Mouse (Mus musculus): ENCODE results near the gene Cfap300. TPM values are rescaled to one million over a fixed set of nuclear protein-coding genes. Genes with fewer than 3 reads are reported as not detected.
A peak's percentile ranks its signal among the peaks of the same experiment; 100 is the strongest.

The Cfap300 gene
- polyA plus RNA-seq, 1 experiment = 12.8 TPM

DNA sequence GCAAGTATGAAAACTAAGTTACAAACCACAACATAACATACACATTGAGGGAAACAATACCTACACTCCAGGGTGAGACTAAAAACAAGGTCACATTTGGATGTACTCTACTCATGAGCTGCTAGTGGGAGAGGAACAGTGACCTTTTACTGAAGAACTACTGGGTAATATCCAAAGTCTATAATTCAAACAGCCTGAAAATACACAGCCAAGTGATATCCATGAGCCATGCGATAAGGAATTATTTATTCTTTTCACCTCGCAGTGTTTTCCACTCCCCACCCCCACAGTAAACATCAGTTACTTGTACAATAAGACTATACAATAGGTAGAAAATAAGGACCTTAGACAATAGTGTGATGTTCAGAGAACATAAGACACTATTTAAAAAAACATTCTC is 62.5 kb downstream of the Cfap300 start:
- H3K36me3 ChIP-seq (ENCODE audit: control insufficient read depth, insufficient read depth, low read length, poor library complexity, severe bottlenecking) = peaks cover 24% of the 10 kb centered on the region

DNA sequence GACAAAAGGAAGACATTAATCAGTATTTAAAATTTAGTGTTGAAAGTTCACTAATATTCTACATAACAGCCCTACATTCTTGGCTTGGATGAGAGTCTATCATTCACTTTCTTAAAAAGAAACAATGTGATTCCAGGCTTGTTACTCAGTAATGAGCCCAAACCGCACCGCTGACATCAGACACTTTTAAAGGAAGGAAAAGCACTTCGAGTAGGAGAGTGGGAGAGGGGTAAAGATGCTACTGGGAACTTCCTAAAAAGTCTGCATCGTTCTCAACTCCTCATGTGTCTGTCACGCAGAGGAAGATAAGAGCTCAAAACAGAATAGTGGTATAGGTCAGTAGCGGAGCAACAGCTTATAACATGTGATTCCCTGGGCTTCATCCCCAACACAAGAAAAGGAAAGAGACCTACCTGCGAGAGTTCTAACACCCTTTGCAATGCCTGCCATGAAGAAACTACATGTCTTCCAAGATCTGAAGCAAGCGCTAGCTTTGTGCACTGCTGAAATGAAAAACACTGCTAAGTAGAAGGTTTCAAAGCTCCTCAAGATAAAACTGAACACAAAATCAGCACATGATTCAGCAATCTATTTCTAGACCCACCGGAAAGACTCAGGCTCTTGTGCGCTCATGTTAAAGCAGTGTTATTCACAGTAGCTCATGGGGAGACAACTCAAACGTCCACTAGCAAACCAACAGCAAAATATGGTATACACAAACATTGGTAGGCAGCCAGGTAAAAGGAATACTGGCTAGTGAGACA is 63.3 kb downstream of the Cfap300 start:
- no peak for TF ChIP-seq CTCF (IDR thresholded peaks at IDR 0.05; ENCODE audit: low read depth, low read length)
- TF ChIP-seq EP300 (IDR thresholded peaks at IDR 0.05; ENCODE audit: insufficient read depth, low read depth, low read length) = no peak
- no peak for TF ChIP-seq POLR2A (IDR thresholded peaks at IDR 0.05; ENCODE audit: insufficient read depth, low read length)
- no peak overlapping the region for H3K4me3 ChIP-seq (ENCODE audit: low read depth, low read length)
- no peaks in the 10 kb centered on the region for H3K27me3 ChIP-seq (ENCODE audit: control insufficient read depth, insufficient read depth, low read length, poor library complexity, severe bottlenecking)
- H3K36me3 ChIP-seq (ENCODE audit: control insufficient read depth, insufficient read depth, low read length, poor library complexity, severe bottlenecking) = peaks cover 26% of the 10 kb centered on the region
- H3K4me1 ChIP-seq (ENCODE audit: control insufficient read depth, insufficient read depth, low read length) = peaks cover 5% of the 10 kb centered on the region
- peak overlapping the region; percentile 41; the same call in 1 of the 2 replicates for H3K27ac ChIP-seq (ENCODE audit: insufficient read depth, low read length)
- no peak overlapping the region for H3K9ac ChIP-seq (ENCODE audit: low read depth, poor library complexity, severe bottlenecking)
- no peaks in the 10 kb centered on the region for H3K9me3 ChIP-seq (replicated peaks; ENCODE audit: control insufficient read depth, insufficient read depth, low read length, poor library complexity, severe bottlenecking)

More for the DNA sequence above, 62.5 kb downstream of the Cfap300 start:
- Histone ChIP-seq H3K4me3 (ENCODE audit: low read depth, low read length) (no peak overlapping the region), H3K9ac (ENCODE audit: low read depth, poor library complexity, severe bottlenecking) (no peak overlapping the region), H3K4me1 (ENCODE audit: control insufficient read depth, insufficient read depth, low read length) (peaks cover 5% of the 10 kb centered on the region), H3K27me3 (ENCODE audit: control insufficient read depth, insufficient read depth, low read length, poor library complexity, severe bottlenecking) (no peaks in the 10 kb centered on the region), H3K27ac (ENCODE audit: insufficient read depth, low read length) (0 out of 2 replicates have a peak overlapping the region, but pooled peaks have one; percentile 41), H3K9me3 (replicated peaks; ENCODE audit: control insufficient read depth, insufficient read depth, low read length, poor library complexity, severe bottlenecking) (no peaks in the 10 kb centered on the region)
- TF ChIP-seq POLR2A (IDR thresholded peaks at IDR 0.05; ENCODE audit: insufficient read depth, low read length) = no peak
- TF ChIP-seq CTCF (IDR thresholded peaks at IDR 0.05; ENCODE audit: low read depth, low read length) = no peak
- TF ChIP-seq EP300 (IDR thresholded peaks at IDR 0.05; ENCODE audit: insufficient read depth, low read depth, low read length) = no peak

DNA sequence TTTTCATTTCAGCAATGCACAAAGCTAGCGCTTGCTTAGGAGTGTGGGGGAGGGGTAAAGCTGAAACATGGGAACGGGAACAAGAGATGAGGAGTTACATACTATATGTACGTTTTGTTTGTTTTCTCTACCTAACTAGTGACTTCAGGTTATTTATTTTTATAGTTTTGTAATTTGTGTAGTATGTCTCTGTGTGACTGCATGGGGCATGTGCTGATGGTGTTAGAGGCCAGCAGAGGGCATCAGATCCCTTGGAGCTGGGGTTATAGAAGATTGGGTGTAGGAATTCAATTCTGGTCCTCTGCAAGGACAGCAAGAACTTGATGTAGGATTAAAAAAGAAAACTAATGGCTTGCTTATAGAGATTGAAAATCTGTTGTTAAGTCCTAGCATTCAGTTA is 64.1 kb downstream of the Cfap300 start:
- TF ChIP-seq CTCF (IDR thresholded peaks at IDR 0.05; ENCODE audit: low read depth, low read length) = peak; percentile 59
- TF ChIP-seq POLR2A (IDR thresholded peaks at IDR 0.05; ENCODE audit: insufficient read depth, low read length) = no peak
- no peak for TF ChIP-seq EP300 (IDR thresholded peaks at IDR 0.05; ENCODE audit: insufficient read depth, low read depth, low read length)
- Histone ChIP-seq H3K27me3 (ENCODE audit: control insufficient read depth, insufficient read depth, low read length, poor library complexity, severe bottlenecking) (no peaks in the 10 kb centered on the region), H3K36me3 (ENCODE audit: control insufficient read depth, insufficient read depth, low read length, poor library complexity, severe bottlenecking) (peaks cover 27% of the 10 kb centered on the region), H3K9ac (ENCODE audit: low read depth, poor library complexity, severe bottlenecking) (no peak overlapping the region), H3K4me3 (ENCODE audit: low read depth, low read length) (no peak overlapping the region), H3K9me3 (replicated peaks; ENCODE audit: control insufficient read depth, insufficient read depth, low read length, poor library complexity, severe bottlenecking) (no peaks in the 10 kb centered on the region), H3K4me1 (ENCODE audit: control insufficient read depth, insufficient read depth, low read length) (peaks cover 6% of the 10 kb centered on the region), H3K27ac (ENCODE audit: insufficient read depth, low read length) (peak overlapping the region; percentile 42; the same call in 1 of the 2 replicates)

DNA sequence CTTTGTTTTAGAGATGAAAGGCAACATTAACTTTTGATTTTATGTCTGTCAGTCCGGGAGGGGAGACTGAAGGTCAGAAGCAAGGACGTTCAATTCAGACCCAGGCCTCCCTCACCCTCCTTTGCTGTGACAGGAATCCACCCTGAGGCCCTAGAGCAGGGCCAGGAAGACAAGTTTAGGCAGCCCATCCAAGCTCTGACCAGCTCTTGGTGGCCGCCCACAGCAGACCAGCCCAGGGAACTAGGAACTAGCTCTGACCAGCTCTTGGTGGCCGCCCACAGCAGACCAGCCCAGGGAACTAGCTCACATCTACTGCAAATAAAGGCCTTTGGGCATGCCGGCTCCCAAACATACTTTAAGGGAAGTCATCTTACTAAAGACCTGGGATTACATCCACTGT is 65.0 kb downstream of the Cfap300 start:
- Histone ChIP-seq H3K4me3 (ENCODE audit: low read depth, low read length) (no peak overlapping the region), H3K4me1 (ENCODE audit: control insufficient read depth, insufficient read depth, low read length) (peaks cover 3% of the 10 kb centered on the region), H3K36me3 (ENCODE audit: control insufficient read depth, insufficient read depth, low read length, poor library complexity, severe bottlenecking) (peaks cover 28% of the 10 kb centered on the region), H3K9ac (ENCODE audit: low read depth, poor library complexity, severe bottlenecking) (no peak overlapping the region), H3K27me3 (ENCODE audit: control insufficient read depth, insufficient read depth, low read length, poor library complexity, severe bottlenecking) (no peaks in the 10 kb centered on the region), H3K27ac (ENCODE audit: insufficient read depth, low read length) (no peak overlapping the region), H3K9me3 (replicated peaks; ENCODE audit: control insufficient read depth, insufficient read depth, low read length, poor library complexity, severe bottlenecking) (no peaks in the 10 kb centered on the region)
- TF ChIP-seq CTCF (IDR thresholded peaks at IDR 0.05; ENCODE audit: low read depth, low read length) (no peak), EP300 (IDR thresholded peaks at IDR 0.05; ENCODE audit: insufficient read depth, low read depth, low read length) (peak; percentile 81)

DNA sequence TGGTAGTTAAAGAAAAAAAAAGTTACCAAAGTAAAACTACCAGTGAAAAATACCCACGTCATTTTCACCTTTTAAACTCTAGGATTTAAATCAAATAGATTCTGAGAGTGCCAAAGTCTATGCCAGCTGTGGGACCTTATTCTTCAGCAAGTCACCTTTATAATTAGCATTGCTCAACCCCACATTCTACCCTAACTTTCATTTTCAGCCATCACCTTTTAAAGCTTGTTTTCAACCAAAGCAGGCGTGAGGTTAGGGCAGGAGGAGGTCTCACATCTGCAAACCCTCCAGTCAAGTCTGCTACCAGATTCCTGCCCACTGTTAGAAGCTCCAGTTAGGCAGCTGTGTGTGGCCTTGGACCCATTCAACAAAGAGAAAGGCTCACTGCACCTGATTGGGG is 70.6 kb downstream of the Cfap300 start:
- Histone ChIP-seq H3K9me3 (replicated peaks; ENCODE audit: control insufficient read depth, insufficient read depth, low read length, poor library complexity, severe bottlenecking) (no peaks in the 10 kb centered on the region), H3K36me3 (ENCODE audit: control insufficient read depth, insufficient read depth, low read length, poor library complexity, severe bottlenecking) (peaks cover 26% of the 10 kb centered on the region), H3K27ac (ENCODE audit: insufficient read depth, low read length) (peak overlapping the region; percentile 54), H3K4me1 (ENCODE audit: control insufficient read depth, insufficient read depth, low read length) (peaks cover 2% of the 10 kb centered on the region), H3K9ac (ENCODE audit: low read depth, poor library complexity, severe bottlenecking) (no peak overlapping the region), H3K4me3 (ENCODE audit: low read depth, low read length) (no peak overlapping the region), H3K27me3 (ENCODE audit: control insufficient read depth, insufficient read depth, low read length, poor library complexity, severe bottlenecking) (no peaks in the 10 kb centered on the region)
- no peak for TF ChIP-seq EP300 (IDR thresholded peaks at IDR 0.05; ENCODE audit: insufficient read depth, low read depth, low read length)
- TF ChIP-seq POLR2A (IDR thresholded peaks at IDR 0.05; ENCODE audit: insufficient read depth, low read length) = no peak
- no peak for TF ChIP-seq CTCF (IDR thresholded peaks at IDR 0.05; ENCODE audit: low read depth, low read length)

Other genes starting within 250 kb of the Cfap300 start
- 51.9 and 52.5 TPM in 2 replicates for gene Birc2, start 205.8 kb downstream of the Cfap300 start, polyA plus RNA-seq (2011; ENCODE audit: insufficient read depth, insufficient read length, low read depth, missing spikeins)
- 6.0 and 9.6 TPM in 2 replicates for gene Birc3, start 169.6 kb downstream of the Cfap300 start, polyA plus RNA-seq (2011; ENCODE audit: insufficient read depth, insufficient read length, low read depth, missing spikeins)
- 131 and 135 TPM in 2 replicates for gene Yap1, start 38.2 kb downstream of the Cfap300 start, polyA plus RNA-seq (2011; ENCODE audit: insufficient read depth, insufficient read length, low read depth, missing spikeins)
- 16.2 and 17.5 TPM in 2 replicates for gene Cep126, start 91.5 kb upstream of the Cfap300 start, polyA plus RNA-seq (2011; ENCODE audit: insufficient read depth, insufficient read length, low read depth, missing spikeins)